Comparison of ENCODE assay signal across 12 mouse cellular contexts in genomic region chr11:60984912-60985558, GRCm38 (mm10). TPM values are rescaled to one million over a fixed set of nuclear protein-coding genes. Genes with fewer than 3 reads are reported as not detected.
A peak's percentile ranks its signal among the peaks of the same experiment; 100 is the strongest.
DNase-seq lines count a peak whose midpoint lies in the region; ATAC-seq lines count a peak whose summit lies in the region.
"Had no signal": no experiment of that assay in that cellular context is flagged by ENCODE, and none has a peak within 500 bp of the region (broad histone marks: within the 10 kb centered on the region; RNA-seq: fewer than 3 reads in every experiment).

No protein-coding gene starts in this region.

- H3K4me2 ChIP-seq in liver, embryonic 12.5 days = no peak overlapping the region
- H3K4me2 ChIP-seq: liver, embryonic 15.5 days; neural tube, embryonic 12.5 days; stomach, embryonic 15.5 days had no signal

- intact Hi-C loops in heart, postnatal 14 days (cut with DNase I) = loop anchor here (5.0 kb wide), 1 partner anchor 37 kb away; the partner anchor contains the start of gene Kcnj12

- H3K9me3 ChIP-seq in liver, embryonic 12.5 days (replicated peaks) = no peaks in the 10 kb centered on the region
- H3K9me3 ChIP-seq: liver, embryonic 15.5 days; neural tube, embryonic 12.5 days; stomach, embryonic 15.5 days had no signal

- H3K4me3 ChIP-seq in liver, embryonic 12.5 days = no peak overlapping the region
- H3K4me3 ChIP-seq: liver, embryonic 15.5 days; neural tube, embryonic 12.5 days; stomach, embryonic 15.5 days had no signal

- H3K27me3 ChIP-seq in liver, embryonic 12.5 days (replicated peaks) = no peaks in the 10 kb centered on the region
- H3K27me3 ChIP-seq: liver, embryonic 15.5 days; neural tube, embryonic 12.5 days; stomach, embryonic 15.5 days had no signal

- no peak overlapping the region for H3K27ac ChIP-seq in liver, embryonic 12.5 days
- H3K27ac ChIP-seq: kidney, postnatal 0 days; liver, embryonic 15.5 days; neural tube, embryonic 12.5 days; stomach, embryonic 15.5 days had no signal

- H3K4me1 ChIP-seq in liver, embryonic 12.5 days = no peaks in the 10 kb centered on the region
- H3K4me1 ChIP-seq: liver, embryonic 15.5 days; neural tube, embryonic 12.5 days; stomach, embryonic 15.5 days had no signal

- ATAC-seq in liver, embryonic 12.5 days = no peak

- 65% methylated on average over 13 of the region's 13 CpGs for WGBS in liver, embryonic 12.5 days (ENCODE audit: insufficient replicate concordance)

- peak; percentile 44 for DNase-seq in layer of hippocampus, adult 11-12 months (ENCODE audit: low spot score)
- no peak for DNase-seq in layer of hippocampus, adult 9-11 months
- DNase-seq in cerebellum, adult 11 months = peak; percentile 89
- DNase-seq in cerebellum, postnatal 36 days = peak; percentile 91 to 94
- peak; percentile 59 to 76 for DNase-seq in heart, postnatal 14 days
- no peak for DNase-seq in thymus, postnatal 4 days
- no peak for DNase-seq in spleen, postnatal 14 days (ENCODE audit: low spot score in 2 of 2)

- H3K9ac ChIP-seq in liver, embryonic 12.5 days = no peak overlapping the region
- H3K9ac ChIP-seq: liver, embryonic 15.5 days; neural tube, embryonic 12.5 days; stomach, embryonic 15.5 days had no signal

- H3K36me3 ChIP-seq in liver, embryonic 12.5 days = no peaks in the 10 kb centered on the region
- H3K36me3 ChIP-seq: liver, embryonic 15.5 days; neural tube, embryonic 12.5 days; stomach, embryonic 15.5 days had no signal

RNA-seq across cellular contexts. Expression of gene Kcnj12, which starts 37.3 kb away (rescaled TPM):
- 10 to 100 TPM; 27.5 to 29.0 TPM for total RNA-seq in heart, postnatal 14 days (2021)
- polyA plus RNA-seq in liver, embryonic 12.5 days (2016; fragmentation: Nextera tagmentation; extraction: Ambion mirVana) = 0.07 TPM in 1 of 2 replicates, not detected in the other
- polyA plus RNA-seq: liver, embryonic 15.5 days had no signal

RNA-seq across cellular contexts. Expression of gene Map2k3, which starts 53.2 kb away (rescaled TPM):
- 10 to 100 TPM; 71.2 to 77.8 TPM for total RNA-seq in heart, postnatal 14 days (2021)
- polyA plus RNA-seq in liver, embryonic 12.5 days (2016; fragmentation: Nextera tagmentation; extraction: Ambion mirVana) = 170 and 173 TPM in 2 replicates

Comparison
In these comparisons a context has a peak if more than half of its experiments do, and no peak if none do; other contexts are left out.
1. DNase-seq: peak in layer of hippocampus, adult 11-12 months (single experiment), cerebellum, adult 11 months (single experiment), cerebellum, postnatal 36 days (2 of 2) and heart, postnatal 14 days (2 of 2); none in layer of hippocampus, adult 9-11 months (single experiment), thymus, postnatal 4 days (single experiment) and spleen, postnatal 14 days (0 of 2).